Mouse (Mus musculus): Measurements from ENCODE around the gene Olfr487. TPM values are rescaled to one million over a fixed set of nuclear protein-coding genes. Genes with fewer than 3 reads are reported as not detected.
"Not testable (repeated sequence)": the region's sequence is repeated elsewhere in the genome, so short reads cannot be mapped to it uniquely, and the experiment has no call there.

The Olfr487 gene
- total RNA-seq (2021), result not detected
- long read RNA-seq, experiment 1, result 0 reads
- long read RNA-seq, experiment 2, result 0 reads

GRCm38 (mm10) chr7:108214536-108214935, at the start of gene Olfr487:
Gene Olfr487 (minus strand): TSS chr7:108214636.
- DNase-seq (ENCODE audit: extremely low spot score in 1 of 2, low spot score in 2 of 2); H3K4me3 ChIP-seq; intact Hi-C loops (cut with DNase I); H3K27ac ChIP-seq: not testable (repeated sequence)

GRCm38 (mm10) chr7:108258247-108258646, 43.8 kb upstream of the Olfr487 start, which contains the start of gene Olfr488:
Gene Olfr488 (minus strand): TSS chr7:108258347.
- intact Hi-C loops (cut with DNase I), result no loop called here
- no peak within 1 kb of the TSS for H3K4me3 ChIP-seq
- H3K27ac ChIP-seq, result no peak within 1 kb of the TSS
- no peak for DNase-seq (ENCODE audit: extremely low spot score in 1 of 2, low spot score in 2 of 2)
- TF ChIP-seq CTCF (IDR thresholded peaks at IDR 0.05), result no peak

- intact Hi-C loops (cut with DNase I), result no loop called here
- Histone ChIP-seq H3K27ac (no peak overlapping the region), H3K4me3 (no peak overlapping the region)
- no peak for TF ChIP-seq CTCF (IDR thresholded peaks at IDR 0.05)
- no peak for DNase-seq (ENCODE audit: extremely low spot score in 1 of 2, low spot score in 2 of 2)
These were observed 19.1 kb upstream of the Olfr487 start for GRCm38 (mm10) chr7:108233551-108233950.

GRCm38 (mm10) chr7:108196938-108197337, 17.5 kb downstream of the Olfr487 start:
- TF ChIP-seq CTCF (IDR thresholded peaks at IDR 0.05), result no peak

GRCm38 (mm10) chr7:108196337-108196736, 18.1 kb downstream of the Olfr487 start:
- DNase-seq (ENCODE audit: extremely low spot score in 1 of 2, low spot score in 2 of 2); intact Hi-C loops (cut with DNase I); H3K4me3 ChIP-seq; H3K27ac ChIP-seq: not testable (repeated sequence)

More at GRCm38 (mm10) chr7:108196938-108197337, 17.5 kb downstream of the Olfr487 start:
- intact Hi-C loops (cut with DNase I), result no loop called here
- Histone ChIP-seq H3K4me3 (no peak overlapping the region), H3K27ac (no peak overlapping the region)
- DNase-seq (ENCODE audit: extremely low spot score in 1 of 2, low spot score in 2 of 2), result no peak

GRCm38 (mm10) chr7:108192714-108193113, 21.7 kb downstream of the Olfr487 start:
- intact Hi-C loops (cut with DNase I); H3K27ac ChIP-seq: not testable (repeated sequence)

GRCm38 (mm10) chr7:108191196-108191595, 23.2 kb downstream of the Olfr487 start:
- H3K27ac ChIP-seq; H3K4me3 ChIP-seq; DNase-seq (ENCODE audit: extremely low spot score in 1 of 2, low spot score in 2 of 2); intact Hi-C loops (cut with DNase I): not testable (repeated sequence)

More at GRCm38 (mm10) chr7:108192714-108193113, 21.7 kb downstream of the Olfr487 start:
- not testable (repeated sequence) for DNase-seq (ENCODE audit: extremely low spot score in 1 of 2, low spot score in 2 of 2); H3K4me3 ChIP-seq

GRCm38 (mm10) chr7:108185237-108185636, 29.2 kb downstream of the Olfr487 start:
- intact Hi-C loops (cut with DNase I); DNase-seq (ENCODE audit: extremely low spot score in 1 of 2, low spot score in 2 of 2); H3K4me3 ChIP-seq: not testable (repeated sequence)

GRCm38 (mm10) chr7:108184401-108184800, 30.0 kb downstream of the Olfr487 start:
- DNase-seq (ENCODE audit: extremely low spot score in 1 of 2, low spot score in 2 of 2); intact Hi-C loops (cut with DNase I); H3K27ac ChIP-seq: not testable (repeated sequence)

More at GRCm38 (mm10) chr7:108185237-108185636, 29.2 kb downstream of the Olfr487 start:
- not testable (repeated sequence) for H3K27ac ChIP-seq

GRCm38 (mm10) chr7:108172642-108173041, 41.8 kb downstream of the Olfr487 start, which contains the start of gene Olfr486:
Gene Olfr486 (minus strand): TSS chr7:108172742.
- intact Hi-C loops (cut with DNase I); H3K4me3 ChIP-seq; DNase-seq (ENCODE audit: extremely low spot score in 1 of 2, low spot score in 2 of 2): not testable (repeated sequence)

More at GRCm38 (mm10) chr7:108184401-108184800, 30.0 kb downstream of the Olfr487 start:
- H3K4me3 ChIP-seq, result not testable (repeated sequence)

GRCm38 (mm10) chr7:108159771-108160170, 54.7 kb downstream of the Olfr487 start, which contains the start of gene Olfr485:
Gene Olfr485 (minus strand): TSS chr7:108159871.
- Histone ChIP-seq H3K4me3 (no peak within 1 kb of the TSS), H3K27ac (no peak within 1 kb of the TSS)
- intact Hi-C loops (cut with DNase I), result no loop called here
- TF ChIP-seq CTCF (IDR thresholded peaks at IDR 0.05), result no peak
- DNase-seq (ENCODE audit: extremely low spot score in 1 of 2, low spot score in 2 of 2), result no peak

More at GRCm38 (mm10) chr7:108172642-108173041, 41.8 kb downstream of the Olfr487 start, which contains the start of gene Olfr486:
- not testable (repeated sequence) for H3K27ac ChIP-seq

Other genes starting within 250 kb of the Olfr487 start
- gene Olfr476, start 249.8 kb downstream of the Olfr487 start, total RNA-seq (2021), result not detected
- gene Olfr477, start 227.9 kb downstream of the Olfr487 start, total RNA-seq (2021), result not detected
- not detected for gene Olfr478, start 180.6 kb downstream of the Olfr487 start, total RNA-seq (2021)
- not detected for gene Olfr479, start 163.9 kb downstream of the Olfr487 start, total RNA-seq (2021)
- gene Olfr480, start 147.3 kb downstream of the Olfr487 start, total RNA-seq (2021), result not detected
- not detected for gene Olfr481, start 134.8 kb downstream of the Olfr487 start, total RNA-seq (2021)
- 1 to 10 TPM; 2.1 to 2.2 TPM for gene Olfr482, start 117.0 kb downstream of the Olfr487 start, total RNA-seq (2021)
- gene Olfr483, start 113.8 kb downstream of the Olfr487 start, total RNA-seq (2021), result not detected
- gene Olfr484, start 87.2 kb downstream of the Olfr487 start, total RNA-seq (2021), result not detected
- not detected for gene Olfr485, start 54.8 kb downstream of the Olfr487 start, total RNA-seq (2021)
- not detected for gene Olfr486, start 41.9 kb downstream of the Olfr487 start, total RNA-seq (2021)
- not detected for gene Olfr488, start 43.7 kb upstream of the Olfr487 start, total RNA-seq (2021)
- gene Olfr490, start 74.3 kb upstream of the Olfr487 start, total RNA-seq (2021), result not detected
- not detected for gene Olfr491, start 98.8 kb upstream of the Olfr487 start, total RNA-seq (2021)
- not detected for gene Olfr492, start 109.0 kb upstream of the Olfr487 start, total RNA-seq (2021)
- gene Olfr493, start 132.3 kb upstream of the Olfr487 start, total RNA-seq (2021), result not detected
- gene Olfr494, start 150.7 kb upstream of the Olfr487 start, total RNA-seq (2021), result not detected
- gene Olfr495, start 178.5 kb upstream of the Olfr487 start, total RNA-seq (2021), result not detected
- not detected for gene Olfr497, start 205.8 kb upstream of the Olfr487 start, total RNA-seq (2021)

All from left cerebral cortex, adult 2 months (tissue).